Mouse (Mus musculus): ENCODE measurements around the gene Nrxn1.

DNA sequence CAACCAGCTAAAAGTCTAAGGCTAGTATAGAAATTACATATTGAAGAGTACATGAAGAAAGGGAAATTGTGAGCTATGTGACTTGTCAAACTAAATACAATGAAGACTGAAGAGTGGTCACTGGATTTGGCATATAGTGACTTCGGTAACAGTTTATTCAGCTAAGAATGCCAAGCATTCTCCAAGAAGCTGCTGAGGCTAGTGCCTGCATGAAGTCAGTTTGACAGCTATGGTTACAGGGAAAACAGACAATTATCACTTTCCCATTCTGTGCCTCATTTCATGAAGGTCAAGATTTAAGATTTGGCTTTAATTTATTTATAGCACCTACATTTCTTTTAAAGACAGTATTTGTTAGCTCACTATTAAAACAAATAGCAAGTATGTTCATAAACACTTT lies 201.2 kb downstream of the Nrxn1 start:
- TF ChIP-seq POLR2A (IDR thresholded peaks at IDR 0.05; ENCODE audit: insufficient read length, low read depth) (no peak), USF1 (IDR thresholded peaks at IDR 0.05; ENCODE audit: low read depth) (no peak)
